Mouse (Mus musculus): Measurements from ENCODE around the gene Cabin1. TPM values are rescaled to one million over a fixed set of nuclear protein-coding genes. Genes with fewer than 3 reads are reported as not detected.

The Cabin1 gene
- 35.2 and 40.9 TPM in 2 replicates for polyA plus RNA-seq (2012; rRNA removed)

DNA sequence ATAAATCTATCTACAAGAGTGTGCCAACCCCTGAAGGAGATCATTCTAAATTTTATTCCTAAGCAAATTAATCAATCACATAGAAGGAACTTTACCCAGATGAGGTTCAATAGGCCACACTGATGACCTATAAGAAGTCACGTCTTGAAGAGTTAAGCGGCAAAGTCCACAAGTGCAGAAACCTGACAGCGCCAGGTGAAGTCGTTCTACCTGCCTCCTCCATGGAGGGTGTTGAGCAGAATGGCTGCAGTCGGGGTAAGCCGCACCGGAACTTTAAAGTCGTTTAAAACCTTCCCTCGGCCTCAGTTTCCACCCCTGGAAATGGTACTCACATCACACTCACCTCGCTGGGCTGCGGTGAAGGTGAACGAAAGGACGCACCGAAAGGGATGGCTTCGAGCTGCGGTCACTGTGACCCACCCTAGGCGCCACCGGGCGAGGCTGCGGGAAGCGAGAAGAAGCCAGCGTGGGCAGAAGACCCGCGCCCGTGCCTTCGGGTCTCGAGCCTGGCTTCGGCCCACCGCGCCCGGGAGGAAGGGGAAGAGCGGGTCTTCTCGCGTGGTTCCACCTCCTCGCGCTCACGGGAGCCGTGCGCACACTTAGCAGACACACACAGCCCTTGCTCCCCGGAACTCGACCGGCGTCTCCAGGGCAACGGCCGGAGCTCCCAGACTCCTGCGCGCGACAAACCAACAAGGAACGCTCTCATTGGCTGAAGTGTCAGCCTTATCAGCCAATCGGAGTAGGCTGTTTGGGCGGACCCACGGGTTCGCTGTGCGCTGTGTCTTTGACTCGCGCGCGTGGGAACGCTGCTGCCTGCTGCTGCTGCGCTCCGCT, at the start of gene Cabin1:
TSS of gene Cabin1 (minus strand) at position 660 of the 837 bp plus-strand sequence.

DNA sequence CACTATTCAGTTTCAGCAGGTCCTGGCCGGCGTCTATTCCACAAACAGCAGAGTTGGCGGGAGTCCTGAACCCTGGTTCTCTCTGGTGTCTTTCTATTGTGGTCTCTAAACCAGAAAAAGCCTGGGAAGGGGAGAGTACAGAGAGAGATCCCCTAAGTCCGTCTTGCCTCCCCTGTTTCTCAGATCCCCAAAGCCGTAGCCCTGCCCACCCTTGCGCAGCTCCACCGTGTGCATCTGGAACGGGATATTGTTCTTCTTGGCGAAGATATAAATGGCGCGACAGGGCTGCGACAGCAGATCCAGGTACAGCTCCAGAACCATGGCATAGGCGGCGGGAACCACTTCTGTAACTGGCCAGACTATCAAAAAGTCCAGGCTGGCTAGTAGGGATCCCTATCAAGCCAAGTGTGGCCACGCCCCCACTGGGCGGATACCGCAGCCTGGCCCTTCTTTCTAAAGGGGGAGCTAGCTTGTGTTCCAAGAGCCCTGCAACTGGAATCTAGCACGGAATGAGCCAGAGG, 34.1 kb upstream of the Cabin1 start, which contains the start of gene Gstt1:
TSS of gene Gstt1 (minus strand) at position 409 of the 521 bp plus-strand sequence.

DNA sequence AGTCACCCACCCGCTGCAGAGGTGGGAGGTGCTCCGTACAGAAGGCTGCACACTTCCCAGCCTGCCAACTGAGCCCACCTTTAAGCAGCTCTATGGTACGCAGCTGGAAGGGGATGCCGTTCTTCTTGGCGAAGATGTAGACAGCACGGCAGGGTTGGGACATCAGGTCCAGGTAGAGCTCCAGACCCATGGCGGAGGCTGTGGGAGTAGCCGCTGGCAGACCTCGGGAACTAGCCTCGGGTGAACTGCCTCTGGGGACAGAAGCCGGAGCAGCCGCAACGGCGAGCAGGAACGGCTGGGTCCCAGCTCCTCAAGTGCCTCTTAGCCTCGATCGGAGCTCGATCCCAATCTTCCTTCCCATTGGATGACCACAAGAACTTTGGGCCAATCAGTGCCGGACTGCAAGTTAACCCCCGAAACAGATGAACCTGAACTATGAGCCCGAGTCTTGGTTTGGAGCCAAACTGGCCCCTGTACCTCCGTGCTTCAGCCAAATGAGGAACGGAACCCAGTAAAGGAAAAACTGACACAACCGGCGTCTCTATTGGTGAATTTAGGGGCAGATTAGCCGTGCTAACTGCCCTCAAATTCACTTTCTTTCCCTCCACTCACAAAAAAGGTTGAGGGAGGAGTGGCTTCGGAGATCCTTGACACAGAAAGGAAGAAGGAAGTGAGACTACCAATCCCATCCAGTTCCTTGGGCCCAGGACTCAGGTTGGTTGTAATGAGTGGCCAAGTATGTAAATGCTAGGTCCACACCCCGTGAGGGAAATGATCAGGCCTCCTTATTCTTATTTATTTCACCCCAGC, 16.8 kb upstream of the Cabin1 start, which contains the start of the genes Gm20441 and Gstt3:
TSS of gene Gm20441 (minus strand) at position 186 of the 810 bp plus-strand sequence.
TSS of gene Gstt3 (minus strand) at position 646 of the 810 bp plus-strand sequence.

DNA sequence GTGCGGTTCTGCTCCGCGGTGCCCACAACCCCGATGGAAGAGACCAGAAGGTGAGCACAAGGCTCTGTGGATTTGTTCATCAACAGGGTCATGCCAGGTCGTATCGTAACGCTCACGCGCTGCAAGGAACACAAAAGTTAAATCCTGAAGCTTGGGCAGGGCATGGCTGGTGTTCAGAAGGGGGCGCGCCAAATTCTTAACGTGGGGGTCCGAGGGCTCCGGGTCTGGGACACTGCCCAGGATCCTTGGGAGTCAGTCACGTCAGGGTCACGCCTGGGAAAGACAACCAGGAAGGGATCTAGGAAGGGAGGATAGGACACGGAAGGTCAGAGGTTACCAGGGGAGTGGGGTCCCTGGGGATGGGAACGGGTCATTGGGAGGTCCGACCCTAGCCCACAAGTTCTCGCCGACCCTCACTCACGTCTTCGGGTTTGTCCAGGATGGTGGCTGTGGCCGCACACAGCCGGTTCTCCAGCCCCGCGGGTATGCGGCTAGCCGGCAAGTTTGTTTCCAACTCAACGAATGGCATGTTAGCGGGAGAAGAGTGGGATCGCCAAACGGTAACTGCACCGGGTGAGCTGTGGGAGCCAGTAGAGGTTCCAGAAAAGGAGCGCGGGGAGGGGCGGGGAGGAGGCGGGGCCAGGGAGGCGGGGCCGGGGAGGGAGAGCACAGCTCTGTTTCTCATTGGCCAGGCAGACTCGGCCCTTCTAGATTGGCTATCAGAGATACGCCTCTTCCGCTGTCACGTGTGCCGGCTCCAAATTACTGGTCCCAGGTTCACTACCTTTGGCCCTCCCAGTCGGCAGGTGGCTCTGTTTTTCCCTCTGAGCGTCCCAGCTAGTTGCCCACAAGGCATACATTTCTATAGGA, 8.9 kb upstream of the Cabin1 start, which contains the start of gene Ddt:
TSS of gene Ddt (minus strand) at position 620 of the 870 bp plus-strand sequence.

DNA sequence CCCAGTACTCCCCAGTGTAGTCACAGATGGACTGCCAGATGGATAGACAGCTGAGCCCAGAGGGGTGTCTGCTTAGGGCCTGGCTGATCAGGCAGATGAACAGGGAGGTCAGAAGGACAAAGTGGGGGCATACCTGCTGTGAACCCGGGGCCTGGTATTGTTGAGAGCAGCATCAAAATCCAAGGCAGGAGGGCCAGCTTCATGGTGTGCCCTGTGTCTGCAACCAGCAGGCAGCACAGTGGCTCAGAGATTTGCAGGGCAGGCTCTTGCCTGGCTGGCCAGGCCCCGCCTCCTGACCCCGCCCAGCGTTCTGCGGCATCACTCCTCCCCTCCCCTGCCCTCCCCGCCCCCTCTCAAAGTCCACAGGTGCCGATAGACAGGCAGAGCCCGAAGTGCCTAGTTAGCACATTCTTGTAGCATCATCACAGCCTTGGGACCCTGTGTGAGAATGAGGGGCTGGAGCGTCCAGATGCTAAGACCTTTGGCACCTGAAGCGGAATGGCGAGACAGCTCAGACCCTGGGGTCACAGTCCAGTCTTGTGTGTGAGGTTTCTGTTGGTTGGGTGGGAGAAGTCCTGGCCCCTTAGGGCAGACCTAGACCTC, 120.3 kb downstream of the Cabin1 start, which contains the start of gene Susd2:
TSS of gene Susd2 (minus strand) at position 268 of the 603 bp plus-strand sequence.

Other genes with a start within 250 kb of the Cabin1 start
- gene Snrpd3, start 246.8 kb downstream of the Cabin1 start, polyA plus RNA-seq (2012; rRNA removed), result 7.7 and 10.8 TPM in 2 replicates
- 159 and 161 TPM in 2 replicates for gene Gucd1, start 246.4 kb downstream of the Cabin1 start, polyA plus RNA-seq (2012; rRNA removed)
- gene Lrrc75b, start 204.0 kb downstream of the Cabin1 start, polyA plus RNA-seq (2012; rRNA removed), result 1.2 and 1.4 TPM in 2 replicates
- 9.3 and 16.5 TPM in 2 replicates for gene Ggt1, start 202.7 kb downstream of the Cabin1 start, polyA plus RNA-seq (2012; rRNA removed)
- gene Ggt5, start 175.0 kb downstream of the Cabin1 start, polyA plus RNA-seq (2012; rRNA removed), result 35.7 and 37.0 TPM in 2 replicates
- gene Susd2, start 120.3 kb downstream of the Cabin1 start, polyA plus RNA-seq (2012; rRNA removed), result 22.0 and 27.3 TPM in 2 replicates
- gene Ddt, start 9.1 kb upstream of the Cabin1 start, polyA plus RNA-seq (2012; rRNA removed), result 91.9 and 107 TPM in 2 replicates
- 0.49 TPM in 1 of 2 replicates, not detected in the other for gene Gm20441, start 16.6 kb upstream of the Cabin1 start, polyA plus RNA-seq (2012; rRNA removed)
- 79.4 and 82.9 TPM in 2 replicates for gene Gstt3, start 17.1 kb upstream of the Cabin1 start, polyA plus RNA-seq (2012; rRNA removed)
- gene Gstt1, start 34.2 kb upstream of the Cabin1 start, polyA plus RNA-seq (2012; rRNA removed), result 91.1 and 94.9 TPM in 2 replicates
- gene Gstt4, start 58.2 kb upstream of the Cabin1 start, polyA plus RNA-seq (2012; rRNA removed), result 0.13 TPM in 1 of 2 replicates, not detected in the other
- 202 and 342 TPM in 2 replicates for gene Gstt2, start 73.1 kb upstream of the Cabin1 start, polyA plus RNA-seq (2012; rRNA removed)
- 757 and 966 TPM in 2 replicates for gene Mif, start 95.9 kb upstream of the Cabin1 start, polyA plus RNA-seq (2012; rRNA removed)
- gene Derl3, start 129.1 kb upstream of the Cabin1 start, polyA plus RNA-seq (2012; rRNA removed), result 42.2 and 68.7 TPM in 2 replicates
- 37.4 and 43.5 TPM in 2 replicates for gene Smarcb1, start 157.3 kb upstream of the Cabin1 start, polyA plus RNA-seq (2012; rRNA removed)
- 907 and 1,047 TPM in 2 replicates for gene Chchd10, start 168.8 kb upstream of the Cabin1 start, polyA plus RNA-seq (2012; rRNA removed)
- 18.7 and 22.4 TPM in 2 replicates for gene Mmp11, start 172.2 kb upstream of the Cabin1 start, polyA plus RNA-seq (2012; rRNA removed)
- gene Gm867, start 176.3 kb upstream of the Cabin1 start, polyA plus RNA-seq (2012; rRNA removed), result not detected in 2 replicates
- 8.1 and 9.0 TPM in 2 replicates for gene Vpreb3, start 178.7 kb upstream of the Cabin1 start, polyA plus RNA-seq (2012; rRNA removed)
- gene Gm5134, start 190.2 kb upstream of the Cabin1 start, polyA plus RNA-seq (2012; rRNA removed), result 0.12 and 0.13 TPM in 2 replicates